Mouse (Mus musculus): ENCODE data around the gene Krt28.

DNA sequence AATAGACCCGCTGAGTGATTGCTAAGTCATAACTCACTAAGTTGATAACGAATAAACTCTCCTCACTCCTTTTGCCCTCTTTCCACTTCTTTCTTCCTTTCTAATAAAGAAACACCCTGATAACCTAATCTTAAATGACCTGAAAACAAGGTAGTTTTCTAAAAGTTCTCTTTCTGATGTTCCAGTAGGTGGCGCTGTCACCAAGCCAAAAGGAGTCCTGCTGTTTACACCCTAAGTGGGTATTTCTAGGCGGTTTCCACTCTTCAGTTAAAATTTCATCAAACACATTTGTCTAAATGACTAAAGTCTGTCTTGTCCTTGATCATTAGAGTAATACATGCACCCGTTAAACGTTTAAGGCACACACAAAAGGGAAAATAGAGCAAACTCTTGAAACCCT, 38.5 kb upstream of the Krt28 start:
- TF ChIP-seq GATA1 (IDR thresholded peaks at IDR 0.05; ENCODE audit: borderline replicate concordance, low read length) (no peak), FLI1 (IDR thresholded peaks at IDR 0.05; ENCODE audit: low read length) (no peak)
